Mouse (Mus musculus): ENCODE measurements around the gene Fxr1. TPM values are rescaled to one million over a fixed set of nuclear protein-coding genes. Genes with fewer than 3 reads are reported as not detected.

Gene Fxr1
- polyA plus RNA-seq, 1 experiment: 18.0 TPM

- no peak for DNase-seq
- no peaks in the 10 kb centered on the region for H3K27me3 ChIP-seq (replicated peaks; ENCODE audit: control insufficient read depth, insufficient read depth, low read length)
- no peak for TF ChIP-seq POLR2A (IDR thresholded peaks at IDR 0.05; ENCODE audit: low read depth, low read length)
- 74% methylated on average over 6 of the region's 6 CpGs for WGBS
- H3K4me3 ChIP-seq (ENCODE audit: insufficient read depth, low read depth, low read length): no peak overlapping the region
- no peaks in the 10 kb centered on the region for H3K36me3 ChIP-seq (ENCODE audit: control insufficient read depth, insufficient read depth, low read length)
- no peak overlapping the region for H3K27ac ChIP-seq (ENCODE audit: insufficient read depth, low read depth, low read length)
- H3K4me1 ChIP-seq (ENCODE audit: control insufficient read depth, insufficient read depth, low read length): peaks cover 18% of the 10 kb centered on the region; the same call in 1 of the 2 replicates
Measured at GRCm38 (mm10) chr3:34115806-34116205, 96.1 kb downstream of the Fxr1 start.

- Histone ChIP-seq H3K36me3 (ENCODE audit: control insufficient read depth, insufficient read depth, low read length) (no peaks in the 10 kb centered on the region), H3K27me3 (replicated peaks; ENCODE audit: control insufficient read depth, insufficient read depth, low read length) (no peaks in the 10 kb centered on the region), H3K4me1 (ENCODE audit: control insufficient read depth, insufficient read depth, low read length) (peaks cover 11% of the 10 kb centered on the region; the same call in 1 of the 2 replicates), H3K4me3 (ENCODE audit: insufficient read depth, low read depth, low read length) (no peak overlapping the region), H3K27ac (ENCODE audit: insufficient read depth, low read depth, low read length) (peak overlapping the region; percentile 95)
- DNase-seq: peak; percentile 73
- 59% methylated on average over 4 of the region's 4 CpGs for WGBS
- TF ChIP-seq CTCF (conservative IDR thresholded peaks at IDR 0.05; ENCODE audit: insufficient read depth, insufficient read length, low read depth, low read length): no peak
- TF ChIP-seq POLR2A (IDR thresholded peaks at IDR 0.05; ENCODE audit: low read depth, low read length): no peak
Measured at GRCm38 (mm10) chr3:34119869-34120268, 100.1 kb downstream of the Fxr1 start.

Other genes starting within 250 kb of the Fxr1 start
- 6.5 and 10.7 TPM in 2 replicates for gene Ttc14, start 220.1 kb upstream of the Fxr1 start, polyA plus RNA-seq (2012; rRNA removed)
- gene Ccdc39, start 175.6 kb upstream of the Fxr1 start, polyA plus RNA-seq (2012; rRNA removed): 2.0 and 3.4 TPM in 2 replicates
- 135 and 216 TPM in 2 replicates for gene Dnajc19, start 61.4 kb downstream of the Fxr1 start, polyA plus RNA-seq (2012; rRNA removed)